Mouse (Mus musculus) liver, embryonic 16.5 days (tissue): ENCODE measurements around the gene Svs1. TPM values are rescaled to one million over a fixed set of nuclear protein-coding genes. Genes with fewer than 3 reads are reported as not detected.

Experiments
- ATAC-seq: fragments of 200-750 bp; cut with Nextera tagmentation; 2 replicates; pipeline ENCODE4 v1.8.0; 2017; ENCODE audit warnings: low read depth, mild to moderate bottlenecking, moderate number of reproducible peaks, moderate library complexity
- H3K27ac ChIP-seq: fragments of 300-500 bp; sonication (generic); 2 replicates; pipeline ENCODE4 v1.5.1; 2014; ENCODE audit warnings: mild to moderate bottlenecking, low read length
- H3K27me3 ChIP-seq: fragments of 300-500 bp; sonication (generic); 2 replicates; pipeline ENCODE4 v1.6.1; 2014; ENCODE audit warnings: low read depth, low read length, mixed read lengths; ENCODE audit not compliant: control insufficient read depth, insufficient read depth
- H3K36me3 ChIP-seq: fragments of 300-500 bp; sonication (generic); 2 replicates; pipeline ENCODE4 v1.6.1; 2014; ENCODE audit warnings: mild to moderate bottlenecking; ENCODE audit not compliant: control insufficient read depth, insufficient read depth
- H3K4me1 ChIP-seq: fragments of 300-500 bp; sonication (generic); 2 replicates; pipeline ENCODE4 v1.6.1; 2014; ENCODE audit warnings: low read depth, low read length, mixed read lengths; ENCODE audit not compliant: control insufficient read depth
- H3K4me2 ChIP-seq: fragments of 300-500 bp; sonication (generic); 2 replicates; pipeline ENCODE4 v1.6.1; 2014; ENCODE audit warnings: low read depth, low read length, mixed read lengths
- H3K4me3 ChIP-seq: fragments of 300-500 bp; sonication (generic); 2 replicates; pipeline ENCODE4 v1.5.1; 2014; ENCODE audit warnings: low read depth, mild to moderate bottlenecking, low read length
- H3K9ac ChIP-seq: fragments of 300-500 bp; sonication (generic); 2 replicates; pipeline ENCODE4 v1.6.1; 2014; ENCODE audit warnings: low read depth, low read length
- H3K9me3 ChIP-seq: fragments of 300-500 bp; sonication (generic); replicated peaks from 2 replicates; pipeline ENCODE4 v1.6.1; 2016; ENCODE audit warnings: low read length; ENCODE audit not compliant: control insufficient read depth
- WGBS: fragments of 180-500 bp; shearing (Covaris S2); extraction: QIAGEN DNeasy Blood & Tissue Kit; methylation state at CpG from one replicate; pipeline ENCODE4 v1.1.7; 2014; ENCODE audit not compliant: insufficient replicate concordance; 5-methylcytosine and 5-hydroxymethylcytosine counted together
- polyA plus RNA-seq: library from polyadenylated mRNA; unstranded; fragments of >200 nt; fragmentation: Nextera tagmentation; extraction: Ambion mirVana; gene quantifications from 2 replicates; pipeline ENCODE4 v1.2.1, GENCODE M21; 2015

Gene Svs1
- not detected in 2 replicates for polyA plus RNA-seq

DNA sequence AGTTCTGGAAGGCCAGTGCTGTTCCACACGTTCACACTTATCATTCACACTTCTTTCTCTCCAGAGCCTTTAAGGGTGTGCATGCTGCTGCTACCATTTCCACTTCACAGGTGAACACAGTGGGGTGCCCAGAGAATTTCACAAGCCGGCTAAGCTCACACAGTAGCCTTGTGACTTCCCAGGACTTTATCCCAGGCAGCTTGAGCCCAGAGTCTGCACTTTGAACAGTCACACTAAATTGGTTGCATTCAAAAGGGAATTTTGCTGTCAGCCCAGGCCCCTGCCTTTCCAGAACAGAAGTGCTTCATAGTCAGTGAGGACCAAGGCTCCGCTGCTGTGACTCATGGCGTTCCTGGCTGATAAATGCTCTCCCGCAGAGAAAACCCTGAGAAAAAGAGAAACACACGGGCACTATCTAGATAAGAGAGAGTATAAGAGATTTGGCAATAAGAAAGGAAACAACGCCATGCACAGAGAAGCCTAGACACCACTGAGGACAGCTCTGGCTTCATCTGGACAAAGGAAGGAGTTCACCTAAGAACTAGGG is at the start of gene Svs1:
Gene Svs1, plus strand, starts transcription at position 418 of the 547 bp plus-strand sequence.
- no peaks in the 10 kb centered on the region for H3K27me3 ChIP-seq
- no peaks in the 10 kb centered on the region for H3K9me3 ChIP-seq
- no peak within 1 kb of the TSS for H3K4me2 ChIP-seq
- no peak within 1 kb of the TSS for H3K4me3 ChIP-seq
- no peak within 1 kb of the TSS for H3K9ac ChIP-seq
- H3K27ac ChIP-seq = no peak within 1 kb of the TSS
- no peaks in the 10 kb centered on the region for H3K36me3 ChIP-seq
- 36% methylated on average over 7 of the region's 7 CpGs for WGBS
- peak; percentile 43; the same call in 1 of the 2 replicates for ATAC-seq
- no peaks in the 10 kb centered on the region for H3K4me1 ChIP-seq

DNA sequence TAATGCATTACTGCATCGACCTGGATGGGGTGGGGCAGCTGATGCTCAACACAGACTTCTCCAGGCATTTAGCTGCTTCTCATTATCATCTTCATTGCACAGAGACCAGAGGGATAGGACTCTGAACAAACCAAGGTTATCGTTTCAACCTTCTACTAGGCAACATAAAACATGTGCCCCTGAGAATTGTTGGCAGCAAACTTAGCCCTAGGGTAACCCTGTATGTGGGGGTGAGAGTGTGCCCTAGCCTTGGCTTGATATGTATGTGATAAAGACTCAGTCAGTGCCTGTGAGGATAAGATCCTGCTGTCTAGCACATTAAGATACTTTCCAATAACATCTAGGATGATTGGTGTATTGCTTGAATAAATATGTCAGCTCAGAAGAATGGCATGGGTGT is 37.1 kb upstream of the Svs1 start:
- WGBS = 56% methylated on average over 2 of the region's 2 CpGs
- Histone ChIP-seq H3K4me2 (no peak overlapping the region), H3K4me1 (no peaks in the 10 kb centered on the region), H3K9ac (no peak overlapping the region), H3K27me3 (no peaks in the 10 kb centered on the region), H3K36me3 (no peaks in the 10 kb centered on the region), H3K9me3 (no peaks in the 10 kb centered on the region), H3K4me3 (no peak overlapping the region), H3K27ac (no peak overlapping the region)
- no peak for ATAC-seq

DNA sequence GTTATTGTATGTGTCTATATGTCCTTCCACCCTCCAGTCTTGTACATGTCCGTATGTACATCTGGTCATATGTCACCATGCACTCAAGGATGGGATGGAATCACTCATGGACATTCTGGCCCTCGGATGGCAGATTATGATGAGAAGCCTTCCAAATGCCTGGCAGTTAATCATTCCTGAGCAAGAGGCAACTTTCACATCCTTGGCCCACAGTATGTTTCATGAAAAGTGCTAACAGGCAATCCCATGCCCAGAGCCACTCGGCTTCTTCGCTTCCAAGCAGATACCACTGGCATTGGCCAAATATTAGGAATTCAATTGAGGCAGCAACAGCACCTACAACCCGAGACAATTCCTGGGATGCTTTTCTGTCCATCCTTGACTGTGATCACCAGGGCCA is 36.0 kb upstream of the Svs1 start:
- H3K9me3 ChIP-seq = no peaks in the 10 kb centered on the region
- ATAC-seq = no peak
- WGBS = 55% methylated on average over 5 of the region's 5 CpGs

DNA sequence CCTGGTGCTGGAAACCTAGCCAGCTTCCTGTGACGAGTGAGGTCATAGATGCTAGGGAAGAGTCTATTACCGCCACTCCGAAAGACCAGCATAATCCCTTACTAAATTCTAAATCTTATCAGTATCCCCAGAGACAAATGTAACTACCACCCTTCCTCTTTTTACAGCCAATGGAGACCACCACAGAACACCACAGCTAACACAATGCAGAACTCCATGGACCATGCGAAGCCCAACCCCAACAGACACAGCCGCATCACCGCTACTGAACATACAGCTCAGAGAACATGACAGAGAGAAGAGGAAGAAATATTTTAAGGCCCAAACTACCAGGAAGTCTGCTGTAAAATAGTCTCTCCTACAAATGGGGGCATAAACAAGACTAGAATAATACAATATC is 35.0 kb upstream of the Svs1 start:
- WGBS = 33% methylated on average over 6 of the region's 6 CpGs
- Histone ChIP-seq H3K9ac (no peak overlapping the region), H3K36me3 (no peaks in the 10 kb centered on the region), H3K9me3 (no peaks in the 10 kb centered on the region), H3K4me1 (no peaks in the 10 kb centered on the region), H3K27ac (no peak overlapping the region), H3K4me3 (no peak overlapping the region), H3K4me2 (no peak overlapping the region), H3K27me3 (no peaks in the 10 kb centered on the region)
- no peak for ATAC-seq

More for the DNA sequence above, 36.0 kb upstream of the Svs1 start:
- Histone ChIP-seq H3K27ac (no peak overlapping the region), H3K9ac (no peak overlapping the region), H3K4me1 (no peaks in the 10 kb centered on the region), H3K27me3 (no peaks in the 10 kb centered on the region), H3K4me3 (no peak overlapping the region), H3K4me2 (no peak overlapping the region), H3K36me3 (no peaks in the 10 kb centered on the region)

DNA sequence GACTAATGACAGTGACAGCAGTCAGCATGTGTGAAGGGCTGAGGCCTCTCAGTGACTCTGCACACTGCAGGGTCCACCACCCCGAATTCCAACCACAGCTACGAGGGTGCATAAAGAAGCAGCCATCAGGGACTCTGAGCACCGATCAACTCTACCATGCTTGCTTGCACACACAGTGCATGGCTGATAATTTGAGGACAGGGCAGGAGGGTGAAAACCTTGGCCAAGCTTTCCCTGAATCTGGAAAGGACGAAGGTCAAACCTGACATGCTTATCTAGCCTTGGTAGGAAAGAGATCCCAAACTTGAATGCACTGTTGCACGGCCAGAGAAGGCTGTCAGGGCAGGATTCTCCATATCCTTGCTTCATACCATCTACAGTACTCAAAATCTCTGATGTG is 33.4 kb upstream of the Svs1 start:
- WGBS = 59% methylated on average over 5 of the region's 5 CpGs
- H3K4me1 ChIP-seq = no peaks in the 10 kb centered on the region
- no peaks in the 10 kb centered on the region for H3K9me3 ChIP-seq
- no peaks in the 10 kb centered on the region for H3K36me3 ChIP-seq
- no peak overlapping the region for H3K4me3 ChIP-seq
- no peaks in the 10 kb centered on the region for H3K27me3 ChIP-seq
- H3K9ac ChIP-seq = no peak overlapping the region
- ATAC-seq = no peak
- no peak overlapping the region for H3K27ac ChIP-seq
- no peak overlapping the region for H3K4me2 ChIP-seq

DNA sequence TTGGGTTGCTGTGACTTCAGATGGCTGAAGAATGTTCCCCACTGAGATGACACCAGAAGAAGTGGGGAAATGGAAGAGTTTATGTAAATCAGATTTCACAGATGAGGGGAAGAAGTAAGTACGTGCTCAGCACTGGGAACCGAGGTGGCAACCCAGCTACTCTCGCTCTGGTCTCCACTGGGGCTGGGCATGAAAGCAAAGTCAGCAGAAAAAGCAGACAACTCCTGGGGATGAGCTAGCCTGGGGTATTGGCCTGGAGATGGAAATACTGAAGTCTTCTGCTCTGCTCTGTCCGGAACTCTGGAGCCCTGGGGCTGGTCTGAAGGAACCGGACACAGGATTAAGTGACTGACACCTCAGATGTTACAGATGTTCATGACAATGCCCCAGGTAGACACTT is 32.5 kb upstream of the Svs1 start:
- H3K4me2 ChIP-seq = no peak overlapping the region
- no peak overlapping the region for H3K4me3 ChIP-seq
- no peak overlapping the region for H3K27ac ChIP-seq
- no peaks in the 10 kb centered on the region for H3K4me1 ChIP-seq
- no peaks in the 10 kb centered on the region for H3K9me3 ChIP-seq
- 71% methylated on average over 5 of the region's 5 CpGs for WGBS
- no peaks in the 10 kb centered on the region for H3K36me3 ChIP-seq
- H3K27me3 ChIP-seq = no peaks in the 10 kb centered on the region
- H3K9ac ChIP-seq = no peak overlapping the region
- no peak for ATAC-seq

DNA sequence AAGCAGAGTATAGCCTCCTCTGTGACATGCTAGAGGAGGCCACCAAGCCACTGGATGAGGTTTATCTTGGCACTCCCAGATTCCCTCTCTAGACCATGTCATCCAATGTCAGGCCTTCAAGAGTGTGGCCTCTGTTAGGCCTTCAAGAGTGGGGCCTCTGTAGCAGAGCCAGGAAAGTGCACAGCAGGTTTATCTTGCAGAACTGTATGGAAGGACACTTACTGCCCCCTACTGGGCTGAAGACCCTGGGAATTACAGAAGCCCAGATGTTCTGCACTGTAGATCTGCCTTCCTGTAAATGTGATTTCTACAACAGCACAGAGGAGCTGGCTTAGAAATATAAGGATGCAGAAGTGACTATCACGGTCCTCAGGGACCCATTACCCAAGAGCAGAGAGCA is 31.7 kb upstream of the Svs1 start:
- no peaks in the 10 kb centered on the region for H3K27me3 ChIP-seq
- WGBS = 7% methylated on average over 1 of the region's 1 CpGs
- no peaks in the 10 kb centered on the region for H3K4me1 ChIP-seq
- H3K36me3 ChIP-seq = no peaks in the 10 kb centered on the region
- no peaks in the 10 kb centered on the region for H3K9me3 ChIP-seq
- H3K4me3 ChIP-seq = no peak overlapping the region
- no peak for ATAC-seq
- H3K27ac ChIP-seq = no peak overlapping the region
- H3K4me2 ChIP-seq = no peak overlapping the region
- H3K9ac ChIP-seq = no peak overlapping the region

DNA sequence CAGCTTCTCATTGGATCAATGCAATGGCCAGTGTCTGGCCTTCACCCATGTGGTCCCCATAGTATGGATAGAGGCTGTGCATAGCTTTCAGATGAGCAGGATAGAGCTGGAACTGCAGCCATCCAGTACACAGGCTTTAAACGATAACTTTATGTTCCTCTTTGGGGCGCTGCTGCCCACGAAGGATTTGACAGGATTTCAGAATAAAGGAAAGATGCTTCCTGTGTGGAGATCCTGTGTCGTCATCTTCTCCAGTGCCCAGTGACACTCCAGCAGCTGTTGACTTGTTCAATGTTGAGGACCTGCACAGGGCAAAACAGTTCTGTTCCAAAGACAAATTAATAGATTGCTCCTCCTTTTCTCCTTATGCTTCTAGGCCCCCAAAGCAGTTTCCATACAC is 29.9 kb upstream of the Svs1 start:
- Histone ChIP-seq H3K27me3 (no peaks in the 10 kb centered on the region), H3K4me1 (no peaks in the 10 kb centered on the region), H3K9me3 (no peaks in the 10 kb centered on the region), H3K9ac (no peak overlapping the region), H3K4me3 (no peak overlapping the region), H3K4me2 (no peak overlapping the region), H3K36me3 (no peaks in the 10 kb centered on the region), H3K27ac (no peak overlapping the region)
- 23% methylated on average over 4 of the region's 4 CpGs for WGBS
- ATAC-seq = no peak

DNA sequence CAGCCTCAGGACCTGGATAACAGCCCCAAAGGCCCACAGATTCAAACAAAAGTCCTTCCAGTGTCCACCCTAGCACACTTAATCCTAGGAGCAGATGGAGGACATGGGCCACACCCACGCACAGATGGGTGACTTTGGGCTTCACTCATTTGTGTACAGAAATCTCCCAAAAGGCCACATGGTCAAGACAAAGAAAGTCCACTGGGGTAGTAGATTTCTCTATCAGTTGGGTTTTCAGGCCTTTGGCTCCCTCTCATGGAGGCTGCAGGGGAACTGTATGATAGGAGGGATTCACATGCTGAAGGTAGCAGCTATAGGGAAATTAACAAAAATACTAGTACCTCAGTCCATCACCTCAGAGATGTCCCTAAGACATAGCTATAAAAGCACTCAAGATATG is 28.6 kb upstream of the Svs1 start:
- Histone ChIP-seq H3K9me3 (no peaks in the 10 kb centered on the region), H3K27me3 (no peaks in the 10 kb centered on the region), H3K4me1 (no peaks in the 10 kb centered on the region), H3K4me2 (no peak overlapping the region), H3K9ac (no peak overlapping the region), H3K27ac (no peak overlapping the region), H3K36me3 (no peaks in the 10 kb centered on the region), H3K4me3 (no peak overlapping the region)
- ATAC-seq = no peak
- 45% methylated on average over 1 of the region's 1 CpGs for WGBS
